Mouse (Mus musculus): ENCODE measurements around the gene Tekt3. TPM values are rescaled to one million over a fixed set of nuclear protein-coding genes. Genes with fewer than 3 reads are reported as not detected.
A peak's percentile ranks its signal among the peaks of the same experiment; 100 is the strongest.

The Tekt3 gene
- total RNA-seq, 2 experiments from 2014 or later: 0.20 TPM; not detected in 1

- intact Hi-C loops (cut with DNase I): no loop called here
- no peak for DNase-seq
These were observed 3.0 kb upstream of the Tekt3 start for GRCm38 (mm10) chr11:63058375-63058952.

DNA sequence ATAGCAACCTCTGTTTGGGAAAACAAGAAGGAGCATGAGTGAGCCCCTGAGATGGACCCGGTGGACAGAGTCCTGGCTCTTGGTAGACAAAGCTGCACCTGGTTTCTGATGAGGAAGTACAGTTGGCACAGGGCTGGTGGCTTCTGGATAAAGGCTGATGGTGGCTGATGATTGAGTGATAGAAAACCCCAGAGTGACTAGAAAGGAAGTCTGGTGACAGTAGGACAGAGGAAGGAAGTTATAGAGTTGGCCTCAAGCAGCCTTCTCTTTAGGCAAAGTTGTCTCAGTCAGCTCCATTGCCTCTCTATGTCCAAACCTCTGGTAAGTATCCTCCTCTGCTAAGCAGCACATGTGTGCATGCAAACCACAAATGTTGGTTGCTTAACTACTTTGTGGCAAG, 1.5 kb upstream of the Tekt3 start:
- intact Hi-C loops (cut with DNase I): no loop called here
- no peak for DNase-seq

DNA sequence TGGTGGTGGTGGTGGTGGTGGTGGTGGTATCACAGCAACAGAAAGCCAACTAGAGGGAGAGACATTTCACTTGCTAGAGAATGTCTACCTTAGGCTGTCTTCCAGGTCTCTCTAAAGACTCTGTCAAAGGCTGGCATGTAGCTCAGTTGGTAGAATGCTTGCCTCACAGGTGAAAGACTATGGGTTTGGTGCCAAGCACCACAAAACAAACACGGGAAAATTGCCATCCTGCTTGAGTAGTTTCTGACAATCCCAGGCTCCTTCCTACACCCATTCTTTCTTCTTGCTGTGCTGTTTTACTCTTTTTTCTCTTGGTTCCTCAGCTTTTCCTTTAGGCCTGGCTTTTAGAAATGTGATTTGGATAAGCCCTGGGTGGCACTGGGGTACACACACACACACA, 5.1 kb downstream of the Tekt3 start:
- no peak for DNase-seq
- intact Hi-C loops (cut with DNase I): no loop called here

- intact Hi-C loops (cut with DNase I): no loop called here
- no peak for DNase-seq
These were observed 8.6 kb downstream of the Tekt3 start for GRCm38 (mm10) chr11:63070081-63070480.

GRCm38 (mm10) chr11:63084536-63084935, 23.1 kb downstream of the Tekt3 start:
- intact Hi-C loops (cut with DNase I): no loop called here
- DNase-seq: no peak

- no peak for DNase-seq
- intact Hi-C loops (cut with DNase I): no loop called here
These were observed 27.2 kb downstream of the Tekt3 start for GRCm38 (mm10) chr11:63088672-63089071.

DNA sequence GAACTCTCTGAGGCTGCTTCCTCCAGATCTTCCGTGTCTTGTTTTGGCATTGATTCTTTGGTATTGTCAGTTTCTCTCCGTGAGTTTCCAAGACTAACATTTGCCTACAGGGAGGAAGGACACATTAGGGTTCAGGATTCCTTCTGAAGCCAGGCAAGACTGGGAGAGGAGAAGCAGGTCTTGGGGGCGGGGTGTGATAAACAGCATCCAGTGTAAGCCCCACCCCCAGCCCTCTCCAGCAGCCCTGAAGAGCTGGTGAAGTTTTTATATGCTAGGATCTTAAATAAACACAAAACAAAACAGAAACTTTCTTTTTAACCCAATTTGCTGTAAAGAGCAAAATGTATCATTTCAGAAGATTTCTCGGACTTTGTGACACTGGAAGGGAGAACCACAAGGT, 28.8 kb downstream of the Tekt3 start:
- intact Hi-C loops (cut with DNase I): no loop called here
- no peak for DNase-seq

GRCm38 (mm10) chr11:63090986-63091385, 29.5 kb downstream of the Tekt3 start:
- DNase-seq: no peak
- intact Hi-C loops (cut with DNase I): no loop called here

- intact Hi-C loops (cut with DNase I): no loop called here
- DNase-seq: no peak
These were observed 30.8 kb downstream of the Tekt3 start for GRCm38 (mm10) chr11:63092271-63092670.

- DNase-seq: no peak
- intact Hi-C loops (cut with DNase I): no loop called here
These were observed 32.1 kb downstream of the Tekt3 start for GRCm38 (mm10) chr11:63093601-63094000.

- DNase-seq: no peak
- intact Hi-C loops (cut with DNase I): no loop called here
These were observed 33.0 kb downstream of the Tekt3 start for GRCm38 (mm10) chr11:63094496-63094895.

DNA sequence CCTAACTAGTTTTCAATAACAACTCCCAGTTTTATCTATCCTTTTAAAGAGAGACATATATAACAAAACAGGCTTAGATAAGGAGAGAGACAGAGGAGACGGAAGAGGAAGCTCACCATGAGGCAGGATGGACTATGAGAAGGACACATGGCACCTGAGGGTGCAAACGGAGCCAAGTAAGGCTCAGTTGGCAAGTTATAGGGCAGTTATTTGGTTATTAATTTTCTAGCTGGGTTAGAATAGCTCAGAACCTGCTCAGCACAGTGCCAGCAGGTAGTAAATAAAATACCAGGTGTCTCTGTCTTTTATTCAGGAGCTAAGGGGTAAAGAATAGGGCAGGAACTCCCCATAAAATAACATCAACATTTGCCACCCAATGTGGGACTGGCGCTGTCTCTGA, 36.6 kb downstream of the Tekt3 start:
- intact Hi-C loops (cut with DNase I): no loop called here
- no peak for DNase-seq

- no peak for DNase-seq
- intact Hi-C loops (cut with DNase I): no loop called here
These were observed 37.9 kb downstream of the Tekt3 start for GRCm38 (mm10) chr11:63099390-63099789.

DNA sequence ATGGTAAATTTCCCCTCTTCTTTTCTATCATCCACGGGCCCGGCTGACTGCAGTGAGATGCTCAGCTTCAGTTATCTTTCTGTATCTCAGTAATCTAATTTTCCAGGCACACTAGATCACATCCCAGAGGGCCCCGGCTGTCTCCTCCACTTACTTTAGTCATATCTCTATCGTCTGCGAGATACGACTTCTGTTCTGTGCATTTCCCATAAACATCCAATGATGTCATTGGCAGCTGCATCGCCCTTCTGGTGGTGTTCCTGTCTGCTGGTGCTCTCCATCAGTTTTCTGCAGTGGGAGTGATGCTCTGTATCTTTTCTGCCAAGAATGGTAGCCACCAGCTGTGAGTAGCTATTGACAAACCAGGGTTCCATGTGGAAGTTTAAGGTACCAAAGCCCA, 41.8 kb downstream of the Tekt3 start:
- peak; percentile 7 for DNase-seq
- intact Hi-C loops (cut with DNase I): no loop called here

GRCm38 (mm10) chr11:63104026-63104425, 42.6 kb downstream of the Tekt3 start:
- DNase-seq: no peak
- intact Hi-C loops (cut with DNase I): no loop called here

GRCm38 (mm10) chr11:63109230-63109775, 47.8 kb downstream of the Tekt3 start:
- DNase-seq: no peak
- intact Hi-C loops (cut with DNase I): no loop called here

DNA sequence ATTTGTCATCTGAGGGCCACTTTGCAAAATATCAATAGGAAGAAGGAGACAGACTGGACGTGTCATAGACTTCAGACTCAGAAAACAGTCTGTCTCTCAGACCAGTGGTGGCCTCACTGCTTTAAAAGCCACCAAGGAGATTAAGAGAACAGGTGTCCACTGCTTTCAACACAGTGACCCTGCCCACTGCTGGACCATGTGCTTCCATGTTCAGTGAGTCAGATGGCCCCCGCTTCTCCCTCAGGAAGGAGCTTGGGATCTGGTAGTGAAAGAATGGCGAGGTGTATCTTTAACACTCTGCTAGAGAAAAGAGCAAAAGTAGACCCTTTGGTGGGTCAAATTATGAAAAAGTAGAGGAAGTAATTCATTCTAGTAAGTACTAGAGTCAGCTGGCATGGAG, 48.9 kb downstream of the Tekt3 start:
- intact Hi-C loops (cut with DNase I): no loop called here
- DNase-seq: no peak

DNA sequence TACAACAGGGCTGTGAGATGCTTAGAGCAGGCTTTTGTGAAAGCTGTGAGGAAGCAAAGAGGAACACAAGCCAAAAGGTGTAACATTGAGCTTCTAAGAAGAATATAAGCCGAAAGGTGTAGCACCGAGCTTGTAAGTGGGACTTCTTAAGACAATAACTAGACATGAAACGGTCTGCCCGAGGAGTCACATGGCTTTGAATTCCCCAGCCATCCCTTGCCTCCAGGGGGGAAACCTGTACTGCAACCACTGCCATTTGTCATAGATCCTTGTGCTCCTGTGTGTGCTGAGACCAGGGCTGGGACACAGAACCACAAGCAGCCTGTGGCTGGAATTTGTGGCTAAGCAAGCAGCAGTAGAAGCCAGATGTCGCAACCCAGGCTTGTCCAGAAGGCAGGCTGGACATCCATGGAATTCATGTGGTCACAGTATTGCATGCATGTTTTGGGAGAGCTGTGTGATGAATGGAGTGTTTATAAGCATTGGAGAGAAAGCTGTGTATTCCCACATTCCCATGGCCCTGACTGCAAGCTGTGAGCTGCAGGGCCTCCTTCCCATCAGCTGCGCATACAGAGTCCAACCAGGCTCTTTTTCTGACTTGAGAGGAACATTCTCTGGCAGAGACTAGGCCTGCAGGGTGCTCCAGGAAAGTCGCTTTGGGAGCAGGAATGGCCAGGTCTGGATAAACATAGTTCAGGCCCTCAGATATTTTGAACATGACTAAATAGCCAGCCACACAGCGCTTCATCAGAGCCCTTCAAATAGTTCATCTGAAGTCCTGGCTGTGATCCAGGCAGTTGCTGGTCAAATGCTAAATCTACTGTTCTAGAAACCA, 53.6 kb downstream of the Tekt3 start:
- DNase-seq: no peak
- intact Hi-C loops (cut with DNase I): no loop called here

- intact Hi-C loops (cut with DNase I): no loop called here
- no peak for DNase-seq
These were observed 55.2 kb downstream of the Tekt3 start for GRCm38 (mm10) chr11:63116652-63117051.

DNA sequence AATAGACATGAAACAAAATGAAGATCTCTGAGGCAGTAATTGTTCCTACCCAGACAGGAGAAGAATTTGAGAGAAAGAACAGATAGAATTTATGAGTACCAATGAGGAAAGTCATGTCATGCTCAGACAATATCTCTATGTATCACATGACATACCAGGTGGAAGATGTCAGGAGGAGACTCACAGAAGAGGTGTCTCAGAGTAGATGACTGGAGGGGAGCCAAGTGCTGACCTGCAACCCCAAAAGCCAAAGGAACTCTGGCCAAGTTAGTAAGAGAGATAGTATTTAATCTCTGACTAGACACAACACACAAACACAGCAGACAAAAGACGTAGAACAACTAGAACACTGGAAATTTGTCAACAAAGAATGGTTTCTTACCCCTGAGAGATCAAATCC, 55.8 kb downstream of the Tekt3 start:
- DNase-seq: no peak
- intact Hi-C loops (cut with DNase I): no loop called here

DNA sequence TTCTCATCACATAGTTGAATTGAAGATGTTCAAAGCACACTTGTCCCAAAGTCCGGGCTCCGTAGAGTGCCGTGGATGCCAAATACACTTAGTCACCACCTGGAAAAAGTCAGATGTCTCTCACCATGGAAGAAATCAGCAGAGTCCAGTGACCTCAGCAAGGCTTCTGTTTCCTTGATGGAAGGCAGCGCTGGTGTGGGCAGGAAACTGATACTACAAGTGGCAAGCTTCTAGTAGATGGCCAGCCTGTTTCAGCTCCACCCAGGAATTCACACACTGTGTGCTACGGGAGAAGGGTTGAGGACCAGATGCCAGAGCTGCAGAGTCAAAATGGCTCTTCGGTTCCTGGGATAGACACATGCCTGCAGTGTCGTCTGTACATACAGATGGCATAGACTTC, 58.3 kb downstream of the Tekt3 start:
- DNase-seq: no peak
- intact Hi-C loops (cut with DNase I): no loop called here

DNA sequence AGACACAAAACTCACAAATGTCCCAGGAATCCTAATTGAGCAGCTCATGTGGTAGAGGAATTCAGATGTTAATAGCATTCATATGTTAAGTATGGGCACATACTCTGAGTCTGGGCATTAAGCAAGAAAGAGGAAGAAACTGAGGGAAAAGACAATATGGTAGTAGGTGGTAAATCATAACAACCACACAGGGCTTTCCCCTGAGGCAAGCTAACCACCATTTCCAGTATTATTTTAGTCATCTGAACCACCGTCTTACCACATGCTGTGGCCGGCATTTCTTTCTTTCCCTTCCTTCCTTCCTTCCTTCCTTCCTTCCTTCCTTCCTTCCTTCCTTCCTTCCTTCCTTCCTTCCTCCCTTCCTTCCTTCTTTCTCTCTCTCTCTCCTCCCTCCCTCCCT, 60.8 kb downstream of the Tekt3 start:
- DNase-seq: no peak
- intact Hi-C loops (cut with DNase I): no loop called here
